Mouse (Mus musculus) MEL (cell line): ENCODE measurements around the gene Paxbp1. TPM values are rescaled to one million over a fixed set of nuclear protein-coding genes. Genes with fewer than 3 reads are reported as not detected.

ENCODE experiments used
- DNase-seq: peaks from one replicate; pipeline ENCODE4 v3.0.0; 2011; ENCODE audit warnings: low read depth, low spot score
- H3K27ac ChIP-seq: 2 replicates; pipeline ENCODE4 v1.5.1; 2012; ENCODE audit warnings: low read depth, mild to moderate bottlenecking, control low read depth, low read length, moderate library complexity; ENCODE audit not compliant: control insufficient read depth
- H3K27me3 ChIP-seq, 2 experiments: fragments of 150-350 bp in 1 of 2; sonication (generic) in 1 of 2; 2 replicates each; pipeline ENCODE4 v1.6.1; 2012; ENCODE audit warnings: low read length in 2 of 2, mild to moderate bottlenecking in 2 of 2, improper control_type of control experiment in 1 of 2, moderate library complexity in 1 of 2; ENCODE audit not compliant: insufficient read depth in 2 of 2, control insufficient read depth in 1 of 2
- H3K36me3 ChIP-seq, 2 experiments: 2 replicates each; pipeline ENCODE4 v1.6.1; 2012 to 2014; ENCODE audit warnings: low read length in 2 of 2, improper control_type of control experiment in 1 of 2, inconsistent platforms in 1 of 2, mild to moderate bottlenecking in 1 of 2; ENCODE audit not compliant: insufficient read depth in 2 of 2, control insufficient read depth in 1 of 2
- H3K4me1 ChIP-seq, 2 experiments: fragments of 150-350 bp in 1 of 2; sonication (generic) in 1 of 2; 2 replicates each; pipeline ENCODE4 v1.6.1; 2012; ENCODE audit warnings: low read length in 2 of 2, improper control_type of control experiment in 1 of 2, mild to moderate bottlenecking in 1 of 2; ENCODE audit not compliant: insufficient read depth in 2 of 2, control insufficient read depth in 1 of 2
- H3K4me3 ChIP-seq, 2 experiments: fragments of 150-350 bp in 1 of 2; sonication (generic) in 1 of 2; 2 replicates each; pipeline ENCODE4 v1.5.1; 2012; ENCODE audit warnings: low read depth in 2 of 2, low read length in 2 of 2, mild to moderate bottlenecking in 2 of 2, moderate library complexity in 2 of 2, control low read depth in 1 of 2, improper control_type of control experiment in 1 of 2; ENCODE audit not compliant: control insufficient read depth in 1 of 2, insufficient read depth in 1 of 2
- H3K79me2 ChIP-seq: 2 replicates; pipeline ENCODE4 v1.6.1; 2012; ENCODE audit warnings: mild to moderate bottlenecking, low read length, moderate library complexity; ENCODE audit not compliant: control insufficient read depth, poor library complexity, insufficient read depth
- H3K9ac ChIP-seq: 2 replicates; pipeline ENCODE4 v1.6.1; 2012; ENCODE audit warnings: low read depth, mild to moderate bottlenecking, control low read depth, low read length, moderate library complexity; ENCODE audit not compliant: control insufficient read depth, poor library complexity, severe bottlenecking
- H3K9me3 ChIP-seq: fragments of 150-350 bp; sonication (generic); replicated peaks from 2 replicates; pipeline ENCODE4 v1.6.1; 2012; ENCODE audit warnings: mild to moderate bottlenecking, low read length, improper control_type of control experiment, moderate library complexity; ENCODE audit not compliant: insufficient read depth
- BHLHE40 ChIP-seq: IDR thresholded peaks from 2 replicates; pipeline ENCODE4 v1.6.1; 2012; ENCODE audit warnings: low read depth, mild to moderate bottlenecking, inconsistent platforms, low read length, improper control_type of control experiment, borderline replicate concordance
- CTCF ChIP-seq, 3 experiments: IDR thresholded peaks in 2 of 3; conservative IDR thresholded peaks in 1 of 3; 2 replicates each; pipeline ENCODE4 v1.5.1; 2011 to 2012; ENCODE audit warnings: low read length in 3 of 3, low read depth in 2 of 3, mild to moderate bottlenecking in 2 of 3, improper control_type of control experiment in 1 of 3, inconsistent platforms in 1 of 3, mixed read lengths in 1 of 3, moderate library complexity in 1 of 3; ENCODE audit not compliant: control insufficient read depth in 1 of 3, insufficient read depth in 1 of 3, poor library complexity in 1 of 3, severe bottlenecking in 1 of 3
- E2F4 ChIP-seq: IDR thresholded peaks from 2 replicates; pipeline ENCODE4 v1.6.1; 2011; ENCODE audit warnings: low read depth, low read length, improper control_type of control experiment, borderline replicate concordance
- EP300 ChIP-seq, 2 experiments: IDR thresholded peaks; 2 replicates each; pipeline ENCODE4 v1.6.1; 2011; ENCODE audit warnings: improper control_type of control experiment in 2 of 2, low read length in 2 of 2, low read depth in 1 of 2, mild to moderate bottlenecking in 1 of 2
- ETS1 ChIP-seq: IDR thresholded peaks from 2 replicates; pipeline ENCODE4 v1.6.1; 2012; ENCODE audit warnings: low read depth, mild to moderate bottlenecking, inconsistent platforms, low read length, improper control_type of control experiment, moderate library complexity
- GABPA ChIP-seq: IDR thresholded peaks from 2 replicates; pipeline ENCODE4 v1.6.1; 2012; ENCODE audit warnings: low read depth, mild to moderate bottlenecking, inconsistent platforms, low read length, improper control_type of control experiment, moderate library complexity
- HCFC1 ChIP-seq: IDR thresholded peaks from 2 replicates; pipeline ENCODE4 v1.6.1; 2012; ENCODE audit warnings: low read depth, mild to moderate bottlenecking, inconsistent platforms, low read length, improper control_type of control experiment, moderate library complexity
- JUND ChIP-seq: IDR thresholded peaks from 2 replicates; pipeline ENCODE4 v1.6.1; 2011; ENCODE audit warnings: low read depth, mild to moderate bottlenecking, improper control_type of control experiment, low read length
- MAFK ChIP-seq: IDR thresholded peaks from 2 replicates; pipeline ENCODE4 v1.6.1; 2011; ENCODE audit warnings: low read depth, mild to moderate bottlenecking, low read length, improper control_type of control experiment, borderline replicate concordance
- MAX ChIP-seq: IDR thresholded peaks from 2 replicates; pipeline ENCODE4 v1.6.1; 2011; ENCODE audit warnings: low read length, improper control_type of control experiment
- MEF2A ChIP-seq: IDR thresholded peaks from 2 replicates; pipeline ENCODE4 v1.6.1; 2014; ENCODE audit warnings: low read depth, mild to moderate bottlenecking, inconsistent platforms, low read length, improper control_type of control experiment; ENCODE audit not compliant: poor library complexity, insufficient replicate concordance, severe bottlenecking; ENCODE audit errors: extremely low read depth
- MXI1 ChIP-seq: IDR thresholded peaks from 2 replicates; pipeline ENCODE4 v1.6.1; 2011; ENCODE audit warnings: mild to moderate bottlenecking, low read depth, low read length, improper control_type of control experiment
- MYC ChIP-seq: IDR thresholded peaks from 2 replicates; pipeline ENCODE4 v1.6.1; 2011; ENCODE audit warnings: low read depth, mild to moderate bottlenecking, low read length, improper control_type of control experiment, moderate library complexity
- NELFE ChIP-seq: IDR thresholded peaks from 2 replicates; pipeline ENCODE4 v1.6.1; 2011; ENCODE audit warnings: low read depth, low read length, improper control_type of control experiment
- POLR2AphosphoS2 ChIP-seq: IDR thresholded peaks from 2 replicates; pipeline ENCODE4 v1.6.1; 2011; ENCODE audit warnings: low read length, improper control_type of control experiment
- POLR2AphosphoS5 ChIP-seq: IDR thresholded peaks from 2 replicates; pipeline ENCODE4 v1.6.1; 2012; ENCODE audit warnings: low read depth, borderline replicate concordance, mild to moderate bottlenecking, inconsistent platforms, low read length, moderate library complexity, mixed read lengths
- RAD21 ChIP-seq: IDR thresholded peaks from 2 replicates; pipeline ENCODE4 v1.6.1; 2011; ENCODE audit warnings: mild to moderate bottlenecking, low read depth, low read length, improper control_type of control experiment
- RCOR1 ChIP-seq: IDR thresholded peaks from 2 replicates; pipeline ENCODE4 v1.6.1; 2012; ENCODE audit warnings: low read depth, mild to moderate bottlenecking, inconsistent platforms, low read length, improper control_type of control experiment
- SIN3A ChIP-seq: IDR thresholded peaks from 2 replicates; pipeline ENCODE4 v1.6.1; 2012; ENCODE audit warnings: low read length, improper control_type of control experiment, inconsistent platforms
- SMC3 ChIP-seq: IDR thresholded peaks from 2 replicates; pipeline ENCODE4 v1.6.1; 2011; ENCODE audit warnings: low read depth, low read length, improper control_type of control experiment
- TAL1 ChIP-seq: IDR thresholded peaks from 2 replicates; pipeline ENCODE4 v1.6.1; 2012; ENCODE audit warnings: mild to moderate bottlenecking, inconsistent platforms, low read length, moderate library complexity, mixed read lengths
- TBP ChIP-seq: IDR thresholded peaks from 2 replicates; pipeline ENCODE4 v1.8.0; 2011; ENCODE audit warnings: low read depth, low read length, improper control_type of control experiment
- TCF12 ChIP-seq: IDR thresholded peaks from 2 replicates; pipeline ENCODE4 v1.6.1; 2014; ENCODE audit warnings: low read depth, mild to moderate bottlenecking, inconsistent platforms, low read length, improper control_type of control experiment, moderate library complexity
- UBTF ChIP-seq: IDR thresholded peaks from 2 replicates; pipeline ENCODE4 v1.6.1; 2012; ENCODE audit warnings: low read depth, mild to moderate bottlenecking, inconsistent platforms, low read length, improper control_type of control experiment, moderate library complexity, borderline replicate concordance; ENCODE audit not compliant: insufficient read depth
- USF1 ChIP-seq: IDR thresholded peaks from 2 replicates; pipeline ENCODE4 v1.6.1; 2014; ENCODE audit warnings: low read depth, mild to moderate bottlenecking, inconsistent platforms, low read length, improper control_type of control experiment, moderate library complexity
- USF2 ChIP-seq, 2 experiments: IDR thresholded peaks; 2 replicates each; pipeline ENCODE4 v1.6.1; 2011 to 2012; ENCODE audit warnings: improper control_type of control experiment in 2 of 2, low read length in 2 of 2, borderline replicate concordance in 1 of 2, inconsistent platforms in 1 of 2, low read depth in 1 of 2, mild to moderate bottlenecking in 1 of 2; ENCODE audit not compliant: insufficient read depth in 1 of 2
- ZC3H11A ChIP-seq: IDR thresholded peaks from 2 replicates; pipeline ENCODE4 v1.6.1; 2012; ENCODE audit warnings: low read depth, mild to moderate bottlenecking, inconsistent platforms, low read length, improper control_type of control experiment
- ZKSCAN1 ChIP-seq: IDR thresholded peaks from 2 replicates; pipeline ENCODE4 v1.6.1; 2012; ENCODE audit warnings: low read depth, mild to moderate bottlenecking, inconsistent platforms, low read length, improper control_type of control experiment, moderate library complexity
- ZNF384 ChIP-seq: IDR thresholded peaks from 2 replicates; pipeline ENCODE4 v1.6.1; 2012; ENCODE audit warnings: low read depth, mild to moderate bottlenecking, inconsistent platforms, low read length, improper control_type of control experiment
- polyA plus RNA-seq, 2 experiments: library from polyadenylated mRNA; stranded (reverse) in 1 of 2; unstranded in 1 of 2; fragments of >175 nt in 1 of 2; fragments of >200 nt in 1 of 2; gene quantifications; 2 replicates each; pipeline versions ENCODE4 v1.2.1 to v1.2.4; 2012; ENCODE audit warnings: low replicate concordance in 2 of 2, low read depth in 1 of 2; ENCODE audit not compliant: insufficient read length in 2 of 2, insufficient read depth in 1 of 2, missing spikeins in 1 of 2
- total RNA-seq: library from RNA; depleted of rRNA; stranded (reverse); fragments of 300-350 nt; gene quantifications from 2 replicates; pipeline ENCODE4 v1.2.3, GENCODE M21; 2012

Gene Paxbp1
- total and polyA plus RNA-seq, 3 experiments, result 23.8 to 49.6 TPM; not detected in 1

DNA sequence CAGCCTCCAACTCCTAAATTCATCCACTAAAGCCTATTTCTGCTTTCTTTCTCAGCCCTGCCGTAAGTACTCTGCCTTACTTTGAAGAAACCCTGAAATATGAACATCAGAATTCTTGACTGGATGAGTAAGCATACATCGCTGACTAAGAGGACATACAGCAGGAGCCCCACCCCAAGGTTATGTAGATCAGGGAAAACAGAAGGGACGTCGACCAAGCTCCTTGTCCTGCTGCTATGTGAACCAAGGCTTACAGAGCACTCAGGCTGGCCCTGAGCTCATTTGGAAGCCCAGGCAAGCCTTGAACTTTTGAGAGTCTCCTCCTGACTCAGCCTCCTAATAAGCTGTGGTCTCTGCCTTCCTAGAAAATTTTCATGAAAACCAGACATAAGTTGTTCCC lies 28.6 kb downstream of the Paxbp1 start:
- no peak overlapping the region for H3K27ac ChIP-seq
- DNase-seq, result no peak
- H3K36me3 ChIP-seq, result peaks cover 7 to 40% of the 10 kb centered on the region in 2 experiments
- no peaks in the 10 kb centered on the region for H3K9me3 ChIP-seq
- no peak overlapping the region for H3K9ac ChIP-seq
- H3K4me1 ChIP-seq, result peaks cover 3 to 4% of the 10 kb centered on the region in 2 experiments
- TF ChIP-seq ETS1 (no peak), EP300 (IDR thresholded peaks at IDR 0.05; ENCODE audit: low read depth in 1 of 2, low read length in 2 of 2) (no peak), POLR2AphosphoS2 (no peak), BHLHE40 (no peak), ZKSCAN1 (no peak), UBTF (no peak), TBP (no peak), ZC3H11A (no peak), USF1 (no peak), TAL1 (no peak)
- TF ChIP-seq, all 39 proteins: peak for 0
- Histone ChIP-seq H3K27me3 (no peaks in the 10 kb centered on the region), H3K79me2 (peaks cover 5% of the 10 kb centered on the region), H3K4me3 (no peak overlapping the region)

DNA sequence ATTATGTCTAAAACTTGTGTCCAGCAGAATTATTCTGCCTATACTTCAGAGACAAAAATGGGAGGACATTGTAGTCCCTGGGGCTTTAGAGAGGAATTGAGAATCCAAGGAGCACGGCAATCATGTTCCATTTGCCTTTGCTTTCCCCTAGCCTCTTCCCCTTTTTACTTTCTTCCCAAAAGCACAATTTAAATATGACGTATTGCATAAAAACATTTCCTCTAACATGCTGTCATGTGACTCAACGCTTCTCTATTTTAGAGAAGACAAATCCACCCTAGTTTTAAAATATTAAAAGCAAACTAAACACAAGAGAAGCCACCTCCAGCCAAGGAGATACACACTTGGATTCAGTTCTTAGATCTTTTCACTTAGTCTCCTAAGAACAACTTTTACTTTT lies 32.5 kb downstream of the Paxbp1 start:
- Histone ChIP-seq H3K4me1 (peaks cover 4 to 14% of the 10 kb centered on the region in 2 experiments), H3K36me3 (peaks cover 11 to 17% of the 10 kb centered on the region in 2 experiments), H3K79me2 (peaks cover 19% of the 10 kb centered on the region), H3K9ac (peak overlapping the region; percentile 80), H3K9me3 (no peaks in the 10 kb centered on the region), H3K27me3 (no peaks in the 10 kb centered on the region), H3K4me3 (peak overlapping the region; percentile 78 to 81), H3K27ac (peak overlapping the region; percentile 82)
- DNase-seq, result peak; percentile 79
- TF ChIP-seq EP300 (IDR thresholded peaks at IDR 0.05; ENCODE audit: low read depth in 1 of 2, low read length in 2 of 2), result peak in 1 of 2 experiments; percentile 13; a peak in 1 of 4 replicates
- peak; percentile 66; the same call in 1 of the 2 replicates for TF ChIP-seq MAX
- TF ChIP-seq USF1, result peak; percentile 89
- TF ChIP-seq JUND, result peak; percentile 37; the same call in 1 of the 2 replicates
- peak in 1 of 2 experiments; percentile 43; a peak in 1 of 4 replicates for TF ChIP-seq USF2 (IDR thresholded peaks at IDR 0.05; ENCODE audit: borderline replicate concordance in 1 of 2, insufficient read depth in 1 of 2, low read depth in 1 of 2, low read length in 2 of 2)
- no peak for TF ChIP-seq TBP
- TF ChIP-seq SIN3A, result peak; percentile 74; the same call in 1 of the 2 replicates
- TF ChIP-seq POLR2AphosphoS2, result peak; percentile 36; the same call in 1 of the 2 replicates
- no peak for TF ChIP-seq GABPA
- peak; percentile 60 for TF ChIP-seq HCFC1
- TF ChIP-seq POLR2AphosphoS5, result no peak
- no peak for TF ChIP-seq RCOR1
- TF ChIP-seq ZC3H11A, result no peak
- no peak; the same call in 1 of the 2 replicates for TF ChIP-seq SMC3
- TF ChIP-seq ZNF384, result no peak
- TF ChIP-seq TCF12, result no peak
- no peak for TF ChIP-seq CTCF (IDR thresholded peaks at IDR 0.05 in 2 of 3, conservative IDR thresholded peaks at IDR 0.05 in 1 of 3; ENCODE audit: control insufficient read depth in 1 of 3, insufficient read depth in 1 of 3, low read depth in 2 of 3, low read length in 3 of 3, poor library complexity in 1 of 3, severe bottlenecking in 1 of 3)
- TF ChIP-seq MEF2A, result no peak
- TF ChIP-seq MXI1, result no peak
- no peak for TF ChIP-seq TAL1
- TF ChIP-seq NELFE, result no peak
- 0 out of 2 replicates have a peak, but pooled peaks have one; percentile 33 for TF ChIP-seq BHLHE40
- TF ChIP-seq ETS1, result peak; percentile 81
- peak; percentile 72; the same call in 1 of the 2 replicates for TF ChIP-seq MYC
- no peak for TF ChIP-seq MAFK
- no peak for TF ChIP-seq RAD21
- no peak for TF ChIP-seq E2F4
